Mouse (Mus musculus) gastrocnemius, adult 18-20 months (tissue): ENCODE data around the gene Nacc1. TPM values are rescaled to one million over a fixed set of nuclear protein-coding genes. Genes with fewer than 3 reads are reported as not detected.

Source experiments
- total RNA-seq, 2 experiments: library from RNA; stranded (reverse); gene quantifications; 2 replicates each; pipeline ENCODE4 v1.2.3; 2021

Nacc1 gene
- total RNA-seq, 2 experiments from 2014 or later, result 19.3 to 22.8 TPM

Other genes with a start within 250 kb of the Nacc1 start
- 1 to 10 TPM; 4.7 to 8.3 TPM for gene Ier2, start 25.0 kb downstream of the Nacc1 start, total RNA-seq
- 10 to 100 TPM; 47.0 to 51.4 TPM for gene Trmt1, start 1.6 kb downstream of the Nacc1 start, total RNA-seq
- 1 to 10 TPM in 1 of 2 experiments, under 1 TPM in 1; 0.73 to 1.6 TPM for gene Lyl1, start 13.6 kb upstream of the Nacc1 start, total RNA-seq
- under 1 TPM; 0.34 to 0.45 TPM for gene G430095P16Rik, start 35.1 kb upstream of the Nacc1 start, total RNA-seq
- 100 to 1,000 TPM; 481 to 528 TPM for gene Nfix, start 112.5 kb upstream of the Nacc1 start, total RNA-seq
- 10 to 100 TPM; 12.8 to 12.9 TPM for gene Dand5, start 135.0 kb upstream of the Nacc1 start, total RNA-seq
- 10 to 100 TPM; 22.9 to 24.2 TPM for gene Gadd45gip1, start 143.7 kb upstream of the Nacc1 start, total RNA-seq
- gene Rad23a, start 152.8 kb upstream of the Nacc1 start, total RNA-seq, result 100 to 1,000 TPM; 171 to 176 TPM
- 100 to 1,000 TPM; 145 to 160 TPM for gene Calr, start 159.1 kb upstream of the Nacc1 start, total RNA-seq
- 10 to 100 TPM; 22.8 to 25.2 TPM for gene Farsa, start 169.1 kb upstream of the Nacc1 start, total RNA-seq
- 1 to 10 TPM; 1.3 to 1.4 TPM for gene Syce2, start 184.2 kb upstream of the Nacc1 start, total RNA-seq
- gene Gcdh, start 206.1 kb upstream of the Nacc1 start, total RNA-seq, result 10 to 100 TPM; 33.7 to 38.2 TPM
- gene Klf1, start 214.1 kb upstream of the Nacc1 start, total RNA-seq, result not detected
- 1 to 10 TPM; 6.1 to 6.8 TPM for gene Dnase2a, start 220.7 kb upstream of the Nacc1 start, total RNA-seq
- under 1 TPM in 1 of 2 experiments, not detected in 1; 0.07 TPM for gene Mast1, start 249.5 kb upstream of the Nacc1 start, total RNA-seq